Mouse (Mus musculus) G1E (cell line): ENCODE results near the gene Gm4707.

Experiments used
- CTCF ChIP-seq: IDR thresholded peaks from 2 replicates; pipeline ENCODE4 v1.5.1; 2012; ENCODE audit warnings: low read depth, low read length, inconsistent platforms, mixed read lengths
- GATA1 ChIP-seq: IDR thresholded peaks from 2 replicates; pipeline ENCODE4 v1.6.1; 2012; ENCODE audit warnings: borderline replicate concordance, low read length, inconsistent platforms, mixed read lengths

DNA sequence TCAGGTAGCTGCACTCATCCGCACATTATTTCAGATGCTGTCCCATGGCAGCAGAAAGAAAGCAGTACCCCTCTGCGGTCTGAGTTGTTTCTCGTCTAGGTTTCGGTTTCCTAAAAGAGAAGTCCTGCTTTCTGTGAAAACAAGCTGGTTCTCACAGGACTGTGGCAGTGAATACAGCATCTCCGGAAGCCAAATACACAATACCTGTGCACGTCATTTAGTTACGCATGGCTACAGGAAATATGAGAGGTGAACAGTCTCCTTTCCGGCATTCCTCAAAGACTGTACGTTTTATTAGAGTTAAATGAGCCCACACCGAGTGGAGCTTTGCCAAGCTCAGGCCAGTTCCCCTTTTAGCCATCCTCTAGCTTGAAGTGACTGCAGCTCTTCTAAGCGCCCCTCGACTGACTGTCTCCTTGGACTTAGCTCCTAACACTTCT lies 26.1 kb upstream of the Gm4707 start:
- no peak for TF ChIP-seq CTCF
- no peak for TF ChIP-seq GATA1
